Mouse (Mus musculus) CH12.LX (cell line): Measurements from ENCODE around the gene Timp2. TPM values are rescaled to one million over a fixed set of nuclear protein-coding genes. Genes with fewer than 3 reads are reported as not detected.

Experiments used
- DNase-seq: peaks from one replicate; pipeline ENCODE4 v3.0.0-alpha.2; 2013; ENCODE audit errors: extremely low read depth
- H3K27ac ChIP-seq: 2 replicates; pipeline ENCODE4 v1.5.1; 2012; ENCODE audit warnings: low read depth, mild to moderate bottlenecking, control low read depth, moderate library complexity; ENCODE audit not compliant: insufficient read depth
- H3K27me3 ChIP-seq: replicated peaks from 2 replicates; pipeline ENCODE3; 2012; ENCODE audit warnings: inconsistent platforms
- H3K36me3 ChIP-seq, 2 experiments: replicated peaks in 1 of 2; 2 replicates each; pipeline versions ENCODE3 to v1.6.1; 2012; ENCODE audit warnings: inconsistent platforms in 1 of 2, low read length in 1 of 2, mild to moderate bottlenecking in 1 of 2, mixed read lengths in 1 of 2, moderate library complexity in 1 of 2; ENCODE audit not compliant: control insufficient read depth in 1 of 2, insufficient read depth in 1 of 2
- H3K4me1 ChIP-seq, 2 experiments: 2 replicates each; pipeline ENCODE4 v1.6.1; 2012; ENCODE audit warnings: inconsistent platforms in 1 of 2, moderate library complexity in 1 of 2; ENCODE audit not compliant: insufficient read depth in 2 of 2, control insufficient read depth in 1 of 2
- H3K4me2 ChIP-seq: 2 replicates; pipeline ENCODE4 v1.6.1; 2012; ENCODE audit warnings: low read depth, mild to moderate bottlenecking, control low read depth; ENCODE audit not compliant: poor library complexity, insufficient read depth, severe bottlenecking
- H3K4me3 ChIP-seq, 3 experiments: fragments of 150-350 bp in 1 of 3; sonication (generic) in 1 of 3; replicated peaks in 1 of 3; 2 replicates each; pipeline versions ENCODE3 to v1.5.1; 2011 to 2012; ENCODE audit warnings: low read depth in 2 of 3, low read length in 2 of 3, mild to moderate bottlenecking in 2 of 3, moderate library complexity in 2 of 3, control low read depth in 1 of 3, improper control_type of control experiment in 1 of 3, inconsistent platforms in 1 of 3, mixed read lengths in 1 of 3; ENCODE audit not compliant: poor library complexity in 1 of 3
- H3K79me2 ChIP-seq: replicated peaks from 2 replicates; pipeline ENCODE4 v1.6.1; 2012; ENCODE audit warnings: mild to moderate bottlenecking, moderate library complexity; ENCODE audit not compliant: control insufficient read depth, poor library complexity, insufficient read depth, severe bottlenecking; ENCODE audit errors: extremely low read depth
- H3K9ac ChIP-seq: 2 replicates; pipeline ENCODE4 v1.6.1; 2012; ENCODE audit warnings: low read depth, mild to moderate bottlenecking, control low read depth, moderate library complexity; ENCODE audit not compliant: insufficient read depth
- H3K9me3 ChIP-seq: replicated peaks from 2 replicates; pipeline ENCODE3; 2012; ENCODE audit warnings: low read length, inconsistent platforms, mixed read lengths
- BHLHE40 ChIP-seq: IDR thresholded peaks from 2 replicates; pipeline ENCODE4 v1.6.1; 2011; ENCODE audit warnings: mild to moderate bottlenecking, low read depth, low read length, improper control_type of control experiment
- CHD1 ChIP-seq: IDR thresholded peaks from 2 replicates; pipeline ENCODE4 v1.6.1; 2012; ENCODE audit warnings: low read depth, low read length, improper control_type of control experiment, inconsistent platforms
- CHD2 ChIP-seq: IDR thresholded peaks from 2 replicates; pipeline ENCODE4 v1.6.1; 2011; ENCODE audit warnings: low read length, improper control_type of control experiment
- E2F4 ChIP-seq: IDR thresholded peaks from 2 replicates; pipeline ENCODE4 v1.6.1; 2011; ENCODE audit warnings: low read depth, low read length, improper control_type of control experiment; ENCODE audit not compliant: insufficient replicate concordance
- EP300 ChIP-seq: IDR thresholded peaks from 2 replicates; pipeline ENCODE4 v1.6.1; 2011; ENCODE audit warnings: low read length, improper control_type of control experiment
- ETS1 ChIP-seq: conservative IDR thresholded peaks from 2 replicates; pipeline ENCODE4 v1.6.1; 2012; ENCODE audit warnings: low read depth, mild to moderate bottlenecking, inconsistent platforms, low read length, improper control_type of control experiment, moderate library complexity
- HCFC1 ChIP-seq: IDR thresholded peaks from 2 replicates; pipeline ENCODE4 v1.6.1; 2012; ENCODE audit warnings: low read depth, mild to moderate bottlenecking, inconsistent platforms, low read length, improper control_type of control experiment
- JUND ChIP-seq: conservative IDR thresholded peaks from 2 replicates; pipeline ENCODE4 v1.6.1; 2011; ENCODE audit warnings: low read depth, low read length, improper control_type of control experiment
- MAZ ChIP-seq: IDR thresholded peaks from 2 replicates; pipeline ENCODE4 v1.6.1; 2012; ENCODE audit warnings: low read depth, mild to moderate bottlenecking, inconsistent platforms, low read length, improper control_type of control experiment, moderate library complexity
- MEF2A ChIP-seq: IDR thresholded peaks from 2 replicates; pipeline ENCODE4 v1.6.1; 2014; ENCODE audit warnings: low read depth, mild to moderate bottlenecking, inconsistent platforms, low read length, improper control_type of control experiment, borderline replicate concordance
- MXI1 ChIP-seq: IDR thresholded peaks from 2 replicates; pipeline ENCODE4 v1.6.1; 2011; ENCODE audit warnings: mild to moderate bottlenecking, low read depth, low read length, improper control_type of control experiment
- MYC ChIP-seq: IDR thresholded peaks from 2 replicates; pipeline ENCODE4 v1.6.1; 2011; ENCODE audit warnings: low read depth, mild to moderate bottlenecking, improper control_type of control experiment, low read length
- NRF1 ChIP-seq: IDR thresholded peaks from 2 replicates; pipeline ENCODE4 v1.6.1; 2014; ENCODE audit warnings: low read depth, mild to moderate bottlenecking, inconsistent platforms, low read length, improper control_type of control experiment, moderate library complexity
- POLR2A ChIP-seq: IDR thresholded peaks from 2 replicates; pipeline ENCODE4 v1.6.1; 2011; ENCODE audit warnings: low read depth, mild to moderate bottlenecking, improper control_type of control experiment, low read length
- POLR2AphosphoS2 ChIP-seq: IDR thresholded peaks from 2 replicates; pipeline ENCODE4 v1.6.1; 2011; ENCODE audit warnings: low read depth, low read length, improper control_type of control experiment
- RCOR1 ChIP-seq: conservative IDR thresholded peaks from 2 replicates; pipeline ENCODE4 v1.6.1; 2012; ENCODE audit warnings: low read depth, mild to moderate bottlenecking, inconsistent platforms, low read length, improper control_type of control experiment
- UBTF ChIP-seq: IDR thresholded peaks from 2 replicates; pipeline ENCODE4 v1.6.1; 2012; ENCODE audit warnings: low read depth, mild to moderate bottlenecking, inconsistent platforms, low read length, improper control_type of control experiment, moderate library complexity
- USF1 ChIP-seq: IDR thresholded peaks from 2 replicates; pipeline ENCODE4 v1.6.1; 2014; ENCODE audit warnings: low read depth, mild to moderate bottlenecking, inconsistent platforms, low read length, improper control_type of control experiment
- USF2 ChIP-seq: conservative IDR thresholded peaks from 2 replicates; pipeline ENCODE4 v1.6.1; 2011; ENCODE audit warnings: low read depth, low read length, improper control_type of control experiment
- ZC3H11A ChIP-seq: IDR thresholded peaks from 2 replicates; pipeline ENCODE4 v1.6.1; 2012; ENCODE audit warnings: low read depth, mild to moderate bottlenecking, inconsistent platforms, low read length, improper control_type of control experiment
- dilution Hi-C: fragments of 300-500 bp; cut with MboI; formaldehyde crosslinking; loops from 2 replicates; pipeline ENCODE4 v1.14.3; 2020; ENCODE audit warnings: low sequenced_read_pairs; ENCODE audit not compliant: extremely low pct_unique_long_range_greater_than_20kb, extremely low pct_ligation_motif_present
- in situ Hi-C: fragments of 300-500 bp; cut with MboI; formaldehyde crosslinking; loops from 3 replicates; pipeline ENCODE4 v1.14.3; 2019; ENCODE audit warnings: low sequenced_read_pairs, low pct_ligation_motif_present, low pct_unique_long_range_greater_than_20kb, mixed read lengths
- polyA plus RNA-seq: library from polyadenylated mRNA; unstranded; fragments of >175 nt; gene quantifications from 2 replicates; pipeline ENCODE4 v1.2.1, GENCODE M21; 2012; ENCODE audit warnings: low read depth; ENCODE audit not compliant: insufficient read length
- total RNA-seq, 2 experiments: library from RNA; depleted of rRNA; stranded (reverse); fragments of 300-350 nt in 1 of 2; fragments of >200 nt in 1 of 2; gene quantifications; 2 replicates each; pipeline ENCODE4 v1.2.3; 2012 to 2014

The Timp2 gene
- total and polyA plus RNA-seq, 3 experiments = 0.34 TPM; not detected in 2

DNA sequence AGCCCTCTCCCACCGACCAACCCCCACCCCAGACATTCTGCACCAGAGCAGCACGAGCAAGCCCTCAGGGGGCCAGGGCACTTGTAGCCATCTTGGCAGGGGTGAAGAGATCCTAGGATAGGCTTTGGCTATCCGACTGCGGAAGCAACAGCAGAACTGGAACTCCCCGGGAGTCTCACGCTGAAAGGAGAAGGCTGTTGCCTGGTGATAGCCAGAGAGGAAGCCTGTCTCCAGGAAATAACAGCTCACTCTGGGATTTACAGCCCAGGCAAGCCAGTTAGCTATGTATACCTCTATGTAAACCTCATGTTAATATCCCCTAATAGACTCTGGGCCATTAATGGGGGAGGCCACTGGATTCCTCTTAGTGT is 45.0 kb upstream of the Timp2 start:
- peak overlapping the region; percentile 5 to 66 (median 56) for H3K4me3 ChIP-seq
- H3K9me3 ChIP-seq = peaks cover 20% of the 10 kb centered on the region
- TF ChIP-seq BHLHE40 = peak; percentile 32; the same call in 1 of the 2 replicates
- TF ChIP-seq CHD2 = no peak
- TF ChIP-seq, all 38 proteins: peak for 1
- no peak overlapping the region for H3K27ac ChIP-seq
- H3K4me1 ChIP-seq = peaks cover 29 to 53% of the 10 kb centered on the region in 2 experiments
- no peaks in the 10 kb centered on the region for H3K27me3 ChIP-seq
- dilution Hi-C loops = no loop called here
- in situ Hi-C loops = no loop called here
- no peak for DNase-seq
- no peaks in the 10 kb centered on the region for H3K79me2 ChIP-seq
- H3K36me3 ChIP-seq = peaks cover 35 to 50% of the 10 kb centered on the region in 2 experiments
- peak overlapping the region; percentile 29; the same call in 1 of the 2 replicates for H3K9ac ChIP-seq
- H3K4me2 ChIP-seq = peak overlapping the region; percentile 75; the same call in 1 of the 2 replicates

DNA sequence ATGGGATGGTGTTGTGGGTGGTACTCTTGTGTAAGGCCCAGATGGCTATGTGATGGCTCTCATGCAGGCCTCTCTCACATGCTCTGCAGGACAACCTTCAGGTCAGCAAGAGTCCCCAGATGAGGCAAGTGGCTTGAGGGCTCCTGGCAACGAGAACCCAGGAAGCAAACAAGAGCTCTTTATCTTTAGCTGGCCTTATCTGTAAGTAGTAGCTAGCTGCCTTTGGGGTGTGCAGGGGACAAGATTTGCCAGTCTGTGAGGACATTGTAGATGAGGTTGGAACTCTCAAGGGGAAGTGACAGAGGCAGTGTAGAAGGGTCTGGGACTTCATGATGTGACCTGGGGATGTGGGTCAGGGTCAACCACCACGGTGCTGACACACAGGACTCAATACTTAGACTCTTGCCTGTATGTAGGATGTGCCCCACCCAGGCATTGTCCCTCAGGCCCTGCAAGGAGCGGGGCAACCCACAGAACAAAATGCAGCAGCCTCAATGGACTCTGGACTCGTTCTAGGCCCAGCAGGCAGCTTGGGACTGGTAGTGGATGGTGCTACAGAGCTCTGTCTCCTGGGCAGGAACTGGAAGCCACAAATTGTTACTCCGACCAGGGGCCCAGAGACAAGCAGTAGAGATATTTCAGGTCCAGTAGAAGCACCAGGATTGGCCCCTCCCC is 44.5 kb upstream of the Timp2 start:
- dilution Hi-C loops (no loop called here), in situ Hi-C loops (no loop called here)
- peak overlapping the region; percentile 6 to 66 (median 56) for H3K4me3 ChIP-seq
- 0 out of 2 replicates have a peak overlapping the region, but pooled peaks have one; percentile 3 for H3K4me2 ChIP-seq
- no peak for DNase-seq
- peaks cover 24 to 48% of the 10 kb centered on the region in 2 experiments for H3K4me1 ChIP-seq
- H3K27me3 ChIP-seq = no peaks in the 10 kb centered on the region
- no peaks in the 10 kb centered on the region for H3K79me2 ChIP-seq
- TF ChIP-seq POLR2A (0 out of 2 replicates have a peak, but pooled peaks have one; percentile 7), NRF1 (no peak)
- peaks cover 20% of the 10 kb centered on the region for H3K9me3 ChIP-seq
- H3K9ac ChIP-seq = peak overlapping the region; percentile 29; the same call in 1 of the 2 replicates
- H3K36me3 ChIP-seq = peaks cover 37 to 53% of the 10 kb centered on the region in 2 experiments
- H3K27ac ChIP-seq = no peak overlapping the region

DNA sequence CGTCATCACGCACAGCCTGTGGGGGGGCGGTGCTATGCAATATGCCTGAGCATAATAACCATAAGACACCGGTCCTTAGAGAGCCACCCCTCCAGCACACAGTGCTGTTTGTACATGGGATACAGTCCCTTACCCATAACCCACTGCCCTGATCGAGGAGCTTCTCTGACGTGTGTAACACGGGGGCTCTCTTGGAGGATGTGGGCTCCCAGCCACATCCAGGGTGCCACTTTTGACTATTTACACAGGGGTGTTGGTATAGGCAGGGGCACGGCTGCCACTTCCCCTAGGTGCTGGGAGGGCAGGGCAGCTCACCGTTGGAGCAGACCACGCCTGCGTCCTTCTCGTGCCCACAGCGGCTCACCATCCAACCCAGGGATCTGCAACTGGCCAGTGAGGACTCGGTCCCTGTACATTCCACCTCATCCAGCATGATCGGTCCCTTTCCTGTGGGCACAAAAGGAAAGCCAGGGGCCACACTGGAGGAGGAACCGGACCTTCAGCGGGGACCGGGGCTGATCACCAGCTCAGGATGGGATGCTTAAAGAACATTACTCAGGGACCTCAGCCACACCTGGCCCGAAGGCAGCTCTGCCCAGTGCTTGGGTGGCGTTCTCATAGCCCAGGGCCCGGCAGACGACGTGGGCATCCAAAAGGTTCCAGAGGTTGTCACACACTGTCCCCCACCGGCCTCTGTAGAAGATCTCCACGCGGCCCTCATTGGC is 42.4 kb upstream of the Timp2 start:
- Histone ChIP-seq H3K36me3 (peaks cover 56 to 73% of the 10 kb centered on the region in 2 experiments), H3K27ac (no peak overlapping the region), H3K9me3 (peaks cover 20% of the 10 kb centered on the region), H3K9ac (no peak overlapping the region), H3K79me2 (no peaks in the 10 kb centered on the region), H3K4me2 (no peak overlapping the region), H3K27me3 (no peaks in the 10 kb centered on the region), H3K4me3 (no peak overlapping the region), H3K4me1 (peaks cover 13 to 27% of the 10 kb centered on the region in 2 experiments)
- DNase-seq = no peak
- dilution Hi-C loops = no loop called here
- in situ Hi-C loops = no loop called here
- TF ChIP-seq UBTF (no peak), RCOR1 (no peak), MXI1 (no peak), CHD1 (no peak), HCFC1 (no peak), E2F4 (no peak), MAZ (no peak), USF2 (no peak), POLR2AphosphoS2 (no peak), ETS1 (no peak), EP300 (no peak), JUND (no peak), MYC (no peak), ZC3H11A (no peak), USF1 (no peak), MEF2A (no peak)
